Mouse (Mus musculus) heart, adult 18-20 months (tissue): Measurements from ENCODE around the gene Pex1. TPM values are rescaled to one million over a fixed set of nuclear protein-coding genes. Genes with fewer than 3 reads are reported as not detected.
A peak's percentile ranks its signal among the peaks of the same experiment; 100 is the strongest.
"Not testable (repeated sequence)": the region's sequence is repeated elsewhere in the genome, so short reads cannot be mapped to it uniquely, and the experiment has no call there.

Experiments
- DNase-seq, 2 experiments: peaks; one replicate each; pipeline ENCODE4 v3.0.0; 2021 to 2022; ENCODE audit warnings: mixed read lengths in 1 of 2
- microRNA-seq, 2 experiments: library from miRNA; unstranded; fragments of <30 nt; microRNA quantifications; one replicate each; pipeline ENCODE4 v1.2.0; 2022
- total RNA-seq, 2 experiments: library from RNA; stranded (reverse); gene quantifications; 2 replicates each; pipeline ENCODE4 v1.2.3; 2021

Pex1 gene
- total RNA-seq, 2 experiments from 2014 or later = 6.2 to 10.9 TPM

- no peak for DNase-seq
Measured at GRCm38 (mm10) chr5:3644621-3645020, 48.8 kb downstream of the Pex1 start.

GRCm38 (mm10) chr5:3645326-3645725, 49.5 kb downstream of the Pex1 start:
- DNase-seq = no peak

GRCm38 (mm10) chr5:3646539-3646938, 50.7 kb downstream of the Pex1 start:
- no peak for DNase-seq

GRCm38 (mm10) chr5:3646991-3647707, 51.3 kb downstream of the Pex1 start:
- peak; percentile 63 to 73 for DNase-seq

- DNase-seq = peak; percentile 90 to 94
Measured at GRCm38 (mm10) chr5:3647708-3648121, 51.8 kb downstream of the Pex1 start.

- no peak for DNase-seq
Measured at GRCm38 (mm10) chr5:3648206-3648848, 52.5 kb downstream of the Pex1 start.

GRCm38 (mm10) chr5:3648849-3649210, 53.0 kb downstream of the Pex1 start:
- no peak for DNase-seq

GRCm38 (mm10) chr5:3650881-3651280, 55.0 kb downstream of the Pex1 start, which contains the start of gene Tmbim7:
Gene Tmbim7 (plus strand): TSS chr5:3651181.
- no peak for DNase-seq

GRCm38 (mm10) chr5:3651621-3652020, 55.8 kb downstream of the Pex1 start:
- DNase-seq = no peak

- DNase-seq = not testable (repeated sequence)
Measured at GRCm38 (mm10) chr5:3652903-3653575, 57.2 kb downstream of the Pex1 start.

GRCm38 (mm10) chr5:3653801-3654200, 57.9 kb downstream of the Pex1 start:
- DNase-seq = no peak

GRCm38 (mm10) chr5:3657085-3657484, 61.2 kb downstream of the Pex1 start, which contains the start of gene Gatad1:
Gene Gatad1 (minus strand): TSS chr5:3657185.
- no peak for DNase-seq

- DNase-seq = no peak
Measured at GRCm38 (mm10) chr5:3665225-3665624, 69.4 kb downstream of the Pex1 start.

GRCm38 (mm10) chr5:3666585-3666984, 70.7 kb downstream of the Pex1 start:
- DNase-seq = no peak

- no peak for DNase-seq
Measured at GRCm38 (mm10) chr5:3669938-3670554, 74.2 kb downstream of the Pex1 start.

Small RNAs within 50 kb of the gene (microRNA-seq; reads per million reads assigned to microRNA genes)
- gene Gm26238 = 0 reads per million in 2 experiments

Other genes with a start within 250 kb of the Pex1 start
- 10 to 100 TPM; 10.8 to 11.4 TPM for gene Fam133b, start 52.2 kb upstream of the Pex1 start, total RNA-seq
- gene 1700109H08Rik, start 24.5 kb upstream of the Pex1 start, total RNA-seq = 1 to 10 TPM in 1 of 2 experiments, under 1 TPM in 1; 0.74 to 2.2 TPM
- 1 to 10 TPM; 3.8 to 4.1 TPM for gene Rbm48, start 519 bp downstream of the Pex1 start, total RNA-seq
- not detected for gene Tmbim7, start 55.1 kb downstream of the Pex1 start, total RNA-seq
- 10 to 100 TPM; 90.0 to 90.6 TPM for gene Gatad1, start 61.1 kb downstream of the Pex1 start, total RNA-seq
- gene Ankib1, start 206.9 kb downstream of the Pex1 start, total RNA-seq = 10 to 100 TPM; 22.6 to 27.3 TPM
- gene Krit1, start 207.1 kb downstream of the Pex1 start, total RNA-seq = 10 to 100 TPM; 25.0 to 31.7 TPM
- not detected for gene Lrrd1, start 249.1 kb downstream of the Pex1 start, total RNA-seq